Mouse (Mus musculus) heart, adult 2 months (tissue): Measurements from ENCODE around the gene Ppa1. TPM values are rescaled to one million over a fixed set of nuclear protein-coding genes. Genes with fewer than 3 reads are reported as not detected.
A peak's percentile ranks its signal among the peaks of the same experiment; 100 is the strongest.
"Not testable (repeated sequence)": the region's sequence is repeated elsewhere in the genome, so short reads cannot be mapped to it uniquely, and the experiment has no call there.

Experiments used
- DNase-seq, 2 experiments: peaks; one replicate each; pipeline ENCODE4 v3.0.0; 2021
- H3K27ac ChIP-seq: fragments of 200-600 bp; 2 replicates; pipeline ENCODE4 v1.8.1; 2022
- H3K27me3 ChIP-seq: fragments of 200-500 bp; 2 replicates; pipeline ENCODE4 v1.6.1; 2012; ENCODE audit warnings: mild to moderate bottlenecking, low read length, inconsistent platforms, mixed read lengths; ENCODE audit not compliant: control insufficient read depth, insufficient read depth
- H3K36me3 ChIP-seq: fragments of 200-500 bp; 2 replicates; pipeline ENCODE4 v1.6.1; 2012; ENCODE audit warnings: low read length, inconsistent platforms; ENCODE audit not compliant: control insufficient read depth, insufficient read depth
- H3K4me1 ChIP-seq: fragments of 200-500 bp; 2 replicates; pipeline ENCODE4 v1.6.1; 2011; ENCODE audit warnings: low read length; ENCODE audit not compliant: control insufficient read depth, insufficient read depth
- H3K4me3 ChIP-seq: fragments of 200-600 bp; 2 replicates; pipeline ENCODE4 v1.8.1; 2022
- H3K79me2 ChIP-seq: fragments of 200-500 bp; replicated peaks from 2 replicates; pipeline ENCODE4 v1.6.1; 2012; ENCODE audit warnings: mild to moderate bottlenecking, inconsistent platforms, low read length, moderate library complexity, mixed read lengths; ENCODE audit not compliant: control insufficient read depth, insufficient read depth
- H3K9ac ChIP-seq: fragments of 200-500 bp; 2 replicates; pipeline ENCODE4 v1.6.1; 2012; ENCODE audit warnings: low read depth, mild to moderate bottlenecking, control low read depth, inconsistent platforms, low read length, mixed read lengths
- CTCF ChIP-seq: fragments of 200-600 bp; IDR thresholded peaks from 2 replicates; pipeline ENCODE4 v1.8.1; 2022; ENCODE audit warnings: antibody characterized with exemption, mild to moderate bottlenecking, moderate library complexity
- EP300 ChIP-seq: fragments of 200-500 bp; IDR thresholded peaks from 2 replicates; pipeline ENCODE4 v1.6.1; 2011; ENCODE audit warnings: low read depth, low read length, control low read depth; ENCODE audit not compliant: insufficient read depth
- POLR2A ChIP-seq: fragments of 200-500 bp; IDR thresholded peaks from 2 replicates; pipeline ENCODE4 v1.6.1; 2011; ENCODE audit warnings: mild to moderate bottlenecking, low read depth, low read length, control low read depth; ENCODE audit not compliant: insufficient read depth
- WGBS: fragments of 180-500 bp; shearing (Covaris S2); methylation state at CpG from one replicate; pipeline ENCODE4 v1.1.7; 2018; 5-methylcytosine and 5-hydroxymethylcytosine counted together
- intact Hi-C: fragments of 180-260 bp; cut with DNase I; formaldehyde crosslinking; loops from one replicate; pipeline ENCODE4 v1.15.1; 2025
- long read RNA-seq: library from polyadenylated mRNA; stranded (forward); transcript quantifications from one replicate; pipeline ENCODE4 v2.0.0, GENCODE M21; 2021
- polyA plus RNA-seq: library from polyadenylated mRNA; depleted of rRNA; stranded (reverse); fragments of >200 nt; gene quantifications from 2 replicates; pipeline ENCODE4 v1.2.3, GENCODE M21; 2012; rRNA removed
- total RNA-seq, 2 experiments: library from RNA; stranded (reverse); gene quantifications; 2 replicates each; pipeline ENCODE4 v1.2.3; 2021

Gene Ppa1
- total RNA-seq (10 to 100 TPM; 66.3 to 66.8 TPM), polyA plus RNA-seq (33.9 and 41.2 TPM in 2 replicates)
- long read RNA-seq, transcript Ppa1-201 (11 exons, 1,364 nt), result major isoform, 67 of 69 reads
- long read RNA-seq, partial matches to known transcripts, result 2 of 69 reads
- long read RNA-seq, other reads (novel, unspliced or antisense), result 0 of 69 reads

DNA sequence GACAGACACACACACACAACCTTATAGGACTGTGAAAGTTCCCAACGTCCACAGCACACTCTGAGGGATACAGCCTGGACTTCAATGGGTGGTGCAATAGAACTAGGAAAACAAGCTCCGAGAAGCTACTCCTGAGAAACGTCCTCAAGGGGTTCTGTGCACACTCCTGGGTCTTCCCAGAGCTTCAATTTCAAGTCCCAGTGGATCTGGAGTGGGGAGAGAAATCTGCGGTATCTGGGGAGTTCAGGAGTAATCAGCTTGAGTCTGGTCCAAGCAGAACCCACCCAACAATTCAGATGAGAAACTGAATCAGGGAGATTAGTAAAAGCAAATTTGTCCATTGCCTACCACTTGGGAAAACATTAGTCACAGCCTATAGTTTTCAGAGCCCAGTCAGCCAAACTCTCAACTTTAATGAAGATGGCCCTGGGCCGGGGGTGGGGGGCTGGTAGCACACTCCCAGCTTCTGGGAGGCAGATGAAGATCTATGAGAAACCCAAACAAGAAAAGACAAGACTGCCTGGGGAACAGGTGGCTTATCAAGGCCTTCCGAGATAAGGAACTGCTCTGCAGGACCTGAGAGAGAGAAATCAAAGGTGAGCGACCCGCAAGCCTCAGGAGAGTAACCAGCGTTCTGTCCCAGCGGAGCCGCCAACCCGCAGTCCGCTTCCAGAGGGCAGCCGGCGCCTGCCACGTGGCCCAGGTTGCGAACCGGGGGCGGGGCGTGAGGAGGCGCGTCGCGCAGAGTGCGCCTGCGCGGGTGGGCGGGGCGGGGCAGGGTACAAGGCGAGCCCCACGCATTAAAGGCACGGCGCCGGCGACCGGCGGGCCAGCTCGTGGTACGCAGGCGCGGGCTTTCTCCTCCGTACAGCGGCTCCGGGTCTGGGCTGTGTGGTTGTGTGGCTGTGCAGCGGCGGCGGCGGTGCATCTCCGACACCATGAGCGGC lies at the start of gene Ppa1:
Ppa1 (plus strand) TSS at position 763 of the 947 bp plus-strand sequence.
- Histone ChIP-seq H3K4me3 (peak within 1 kb of the TSS; percentile 67), H3K79me2 (no peaks in the 10 kb centered on the region), H3K36me3 (no peaks in the 10 kb centered on the region), H3K4me1 (peaks cover 2% of the 10 kb centered on the region), H3K27ac (peak within 1 kb of the TSS; percentile 64), H3K9ac (peak within 1 kb of the TSS; percentile 96), H3K27me3 (no peaks in the 10 kb centered on the region)
- intact Hi-C loops, result loop anchor here (2.0 to 5.0 kb wide), 2 partner anchors 21 to 171 kb away; partner anchors contain the start of gene Lrrc20
- WGBS, result 3% methylated on average over 49 of the region's 50 CpGs
- 0 out of 2 replicates have a peak, but pooled peaks have one; percentile 25 for TF ChIP-seq EP300
- TF ChIP-seq CTCF, result no peak
- peak; percentile 81 for TF ChIP-seq POLR2A
- peak; percentile 88 to 92 for DNase-seq

- Histone ChIP-seq H3K4me3 (no peak overlapping the region), H3K36me3 (no peaks in the 10 kb centered on the region), H3K27me3 (peaks cover 6% of the 10 kb centered on the region), H3K79me2 (no peaks in the 10 kb centered on the region), H3K9ac (no peak overlapping the region), H3K4me1 (no peaks in the 10 kb centered on the region; the same call in 1 of the 2 replicates), H3K27ac (no peak overlapping the region)
- no peak for DNase-seq
- TF ChIP-seq POLR2A, result no peak
- TF ChIP-seq CTCF, result no peak
- no peak for TF ChIP-seq EP300
- 76% methylated on average over 9 of the region's 9 CpGs for WGBS
- intact Hi-C loops, result loop anchor here (10.0 kb wide), 1 partner anchor 405 kb away; no protein-coding TSS in a partner anchor
These were observed 48.7 kb upstream of the Ppa1 start for GRCm38 (mm10) chr10:61599556-61600114.

DNA sequence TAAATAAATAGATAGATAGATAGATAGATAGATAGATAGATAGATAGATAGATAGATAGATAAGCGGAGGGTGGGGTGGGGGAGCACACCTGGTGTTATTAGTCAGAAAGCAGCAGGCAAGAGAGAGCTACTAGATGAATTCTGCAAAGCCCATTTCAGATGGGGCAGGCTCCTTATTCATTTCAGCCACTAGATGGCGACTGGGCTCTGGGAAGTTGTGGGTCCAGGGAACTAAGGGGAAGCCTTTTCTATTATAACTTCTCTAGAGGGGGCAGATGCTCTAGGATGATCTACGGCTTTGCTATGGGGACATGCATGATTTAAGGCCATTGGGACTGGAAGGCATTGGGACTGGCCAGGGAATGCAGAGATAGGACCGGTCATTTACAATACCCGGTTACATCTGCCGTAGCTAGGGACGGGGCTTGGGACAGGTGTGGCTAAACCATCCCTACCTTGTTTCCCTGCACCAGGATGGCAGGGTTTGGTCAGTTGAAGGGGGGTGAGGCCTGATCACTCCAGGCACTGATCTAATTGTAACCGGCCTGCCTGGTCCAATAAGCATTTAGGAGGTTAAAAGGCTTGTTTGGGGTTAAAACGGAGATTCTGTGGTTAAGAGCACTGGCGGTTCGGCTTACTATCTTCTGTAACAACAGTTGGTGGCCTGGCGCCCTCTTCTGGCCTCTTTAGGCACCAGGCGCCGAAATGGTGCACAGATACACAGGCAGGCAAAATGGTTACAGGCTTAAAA lies 45.9 kb upstream of the Ppa1 start:
- H3K36me3 ChIP-seq, result no peaks in the 10 kb centered on the region
- TF ChIP-seq CTCF, result peak; percentile 77
- no peak for TF ChIP-seq EP300
- TF ChIP-seq POLR2A, result no peak
- WGBS, result 10% methylated on average over 14 of the region's 14 CpGs
- H3K9ac ChIP-seq, result no peak overlapping the region
- peak; percentile 21 to 40 for DNase-seq
- no peaks in the 10 kb centered on the region; the same call in 1 of the 2 replicates for H3K27me3 ChIP-seq
- intact Hi-C loops, result loop anchor here (1.0 to 10.0 kb wide), 3 partner anchors 56 to 408 kb away; no protein-coding TSS in a partner anchor
- H3K4me3 ChIP-seq, result no peak overlapping the region
- H3K27ac ChIP-seq, result no peak overlapping the region
- no peaks in the 10 kb centered on the region for H3K79me2 ChIP-seq
- H3K4me1 ChIP-seq, result no peaks in the 10 kb centered on the region; the same call in 1 of the 2 replicates

DNA sequence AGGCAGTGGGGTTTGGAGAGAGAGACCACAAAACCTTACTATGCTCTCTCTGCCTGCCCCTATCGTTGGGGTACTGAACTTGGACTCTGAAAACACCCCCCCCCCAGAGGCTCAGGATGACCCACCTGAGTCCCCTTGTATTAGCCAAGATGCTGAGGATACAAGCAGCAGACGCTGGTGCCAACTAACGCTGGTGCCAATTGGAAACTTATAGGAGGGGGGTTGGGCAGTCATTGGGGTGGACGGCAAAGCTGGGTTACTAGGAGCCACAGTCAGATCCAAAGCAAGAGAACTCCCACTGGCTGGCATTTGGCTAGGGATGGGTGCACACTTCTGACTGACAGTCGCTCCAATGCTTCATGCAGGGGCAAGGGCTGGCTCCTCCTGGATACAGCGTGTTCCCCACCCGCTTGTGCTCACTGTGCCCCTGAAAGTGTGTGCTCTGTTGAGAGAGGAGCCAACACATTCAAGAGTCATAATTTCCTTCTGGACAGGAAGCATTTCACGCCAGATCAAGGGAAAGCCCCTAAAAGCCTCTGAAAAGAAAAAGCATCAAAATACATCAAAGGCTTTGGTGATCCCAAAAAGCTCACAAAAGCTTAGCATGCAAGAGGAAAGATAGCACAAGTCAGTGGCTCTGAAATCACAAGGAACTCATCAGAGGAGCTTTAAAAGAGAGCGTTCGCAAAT lies 43.8 kb upstream of the Ppa1 start:
- Histone ChIP-seq H3K79me2 (no peaks in the 10 kb centered on the region), H3K9ac (no peak overlapping the region), H3K27me3 (no peaks in the 10 kb centered on the region), H3K27ac (no peak overlapping the region), H3K4me3 (no peak overlapping the region), H3K36me3 (no peaks in the 10 kb centered on the region), H3K4me1 (no peaks in the 10 kb centered on the region; the same call in 1 of the 2 replicates)
- intact Hi-C loops, result loop anchor here (10.0 kb wide), 1 partner anchor 410 kb away; no protein-coding TSS in a partner anchor
- WGBS, result 61% methylated on average over 10 of the region's 10 CpGs
- TF ChIP-seq EP300 (no peak), CTCF (no peak), POLR2A (no peak)
- DNase-seq, result no peak

- H3K4me3 ChIP-seq, H3K9ac ChIP-seq, H3K36me3 ChIP-seq, H3K79me2 ChIP-seq, H3K27me3 ChIP-seq, H3K4me1 ChIP-seq, DNase-seq, H3K27ac ChIP-seq: not testable (repeated sequence)
- WGBS, result 49% methylated on average over 11 of the region's 11 CpGs
- intact Hi-C loops, result loop anchor here (10.0 kb wide), 1 partner anchor 411 kb away; no protein-coding TSS in a partner anchor
These were observed 43.0 kb upstream of the Ppa1 start for GRCm38 (mm10) chr10:61605381-61605780.
